Mouse (Mus musculus) embryonic facial prominence, embryonic 11.5 days (tissue): ENCODE data around the gene Aurkb. TPM values are rescaled to one million over a fixed set of nuclear protein-coding genes. Genes with fewer than 3 reads are reported as not detected.

Experiments used
- ATAC-seq: fragments of 200-750 bp; cut with Nextera tagmentation; replicated peaks from 2 replicates; pipeline ENCODE4 v1.8.0; 2017; ENCODE audit warnings: low read depth; ENCODE audit not compliant: insufficient number of reproducible peaks, low FRiP score, low TSS enrichment
- DNase-seq: peaks from one replicate; pipeline ENCODE4 v3.0.0-alpha.2; 2015; ENCODE audit warnings: low spot score
- H3K27ac ChIP-seq: fragments of 300-500 bp; sonication (generic); replicated peaks from 2 replicates; pipeline ENCODE4 v1.5.1; 2014; ENCODE audit warnings: mild to moderate bottlenecking, low read depth, low read length, control low read depth
- H3K27me3 ChIP-seq: fragments of 300-500 bp; sonication (generic); 2 replicates; pipeline ENCODE4 v1.6.1; 2014; ENCODE audit warnings: mild to moderate bottlenecking, low read length, moderate library complexity, mixed read lengths; ENCODE audit not compliant: control insufficient read depth, insufficient read depth
- H3K36me3 ChIP-seq: fragments of 300-500 bp; sonication (generic); replicated peaks from 2 replicates; pipeline ENCODE4 v1.6.1; 2014; ENCODE audit warnings: low read depth, mild to moderate bottlenecking, low read length, moderate library complexity, mixed read lengths; ENCODE audit not compliant: control insufficient read depth, insufficient read depth
- H3K4me1 ChIP-seq: fragments of 300-500 bp; sonication (generic); 2 replicates; pipeline ENCODE4 v1.6.1; 2014; ENCODE audit warnings: low read length, mixed read lengths; ENCODE audit not compliant: control insufficient read depth, insufficient read depth
- H3K4me2 ChIP-seq: fragments of 300-500 bp; sonication (generic); 2 replicates; pipeline ENCODE4 v1.6.1; 2014; ENCODE audit warnings: low read depth, mild to moderate bottlenecking, control low read depth, low read length, moderate library complexity
- H3K4me3 ChIP-seq: fragments of 300-500 bp; sonication (generic); 2 replicates; pipeline ENCODE4 v1.5.1; 2014; ENCODE audit warnings: low read depth, low read length, control low read depth
- H3K9ac ChIP-seq: fragments of 300-500 bp; sonication (generic); replicated peaks from 2 replicates; pipeline ENCODE4 v1.6.1; 2014; ENCODE audit warnings: mild to moderate bottlenecking, control low read depth, low read length
- H3K9me3 ChIP-seq: fragments of 300-500 bp; sonication (generic); replicated peaks from 2 replicates; pipeline ENCODE4 v1.6.1; 2016; ENCODE audit warnings: mild to moderate bottlenecking, low read length, inconsistent platforms, mixed read lengths; ENCODE audit not compliant: control insufficient read depth
- WGBS: fragments of 180-500 bp; shearing (Covaris S2); extraction: QIAGEN DNeasy Blood & Tissue Kit; methylation state at CpG from one replicate; pipeline ENCODE4 v1.1.7; 2014; 5-methylcytosine and 5-hydroxymethylcytosine counted together
- polyA plus RNA-seq: library from polyadenylated mRNA; unstranded; fragments of >200 nt; fragmentation: Nextera tagmentation; extraction: Ambion mirVana; gene quantifications from 2 replicates; pipeline ENCODE4 v1.2.1, GENCODE M21; 2014

The Aurkb gene
- polyA plus RNA-seq, 1 experiment from 2014 or later, result 162 TPM

DNA sequence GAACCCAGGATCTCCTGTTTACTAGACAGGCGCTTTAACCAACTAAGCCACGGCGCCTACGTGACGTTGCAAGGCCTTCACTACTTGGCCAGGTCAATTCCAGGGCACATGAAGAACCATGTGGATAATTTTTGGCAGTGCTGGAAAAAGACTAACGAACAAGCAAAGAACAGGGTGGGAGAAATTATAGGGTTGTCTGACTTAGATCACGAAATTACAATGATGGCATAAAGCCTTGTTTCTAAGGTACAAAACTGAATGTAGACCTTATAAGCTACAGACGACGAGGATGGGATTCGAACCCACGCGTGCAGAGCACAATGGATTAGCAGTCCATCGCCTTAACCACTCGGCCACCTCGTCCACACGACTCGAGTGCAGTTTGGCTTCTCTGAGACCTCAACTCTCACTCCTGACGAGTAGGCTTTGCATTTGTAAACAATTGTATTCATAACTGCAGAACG, 17.3 kb downstream of the Aurkb start:
- no peaks in the 10 kb centered on the region for H3K4me1 ChIP-seq

DNA sequence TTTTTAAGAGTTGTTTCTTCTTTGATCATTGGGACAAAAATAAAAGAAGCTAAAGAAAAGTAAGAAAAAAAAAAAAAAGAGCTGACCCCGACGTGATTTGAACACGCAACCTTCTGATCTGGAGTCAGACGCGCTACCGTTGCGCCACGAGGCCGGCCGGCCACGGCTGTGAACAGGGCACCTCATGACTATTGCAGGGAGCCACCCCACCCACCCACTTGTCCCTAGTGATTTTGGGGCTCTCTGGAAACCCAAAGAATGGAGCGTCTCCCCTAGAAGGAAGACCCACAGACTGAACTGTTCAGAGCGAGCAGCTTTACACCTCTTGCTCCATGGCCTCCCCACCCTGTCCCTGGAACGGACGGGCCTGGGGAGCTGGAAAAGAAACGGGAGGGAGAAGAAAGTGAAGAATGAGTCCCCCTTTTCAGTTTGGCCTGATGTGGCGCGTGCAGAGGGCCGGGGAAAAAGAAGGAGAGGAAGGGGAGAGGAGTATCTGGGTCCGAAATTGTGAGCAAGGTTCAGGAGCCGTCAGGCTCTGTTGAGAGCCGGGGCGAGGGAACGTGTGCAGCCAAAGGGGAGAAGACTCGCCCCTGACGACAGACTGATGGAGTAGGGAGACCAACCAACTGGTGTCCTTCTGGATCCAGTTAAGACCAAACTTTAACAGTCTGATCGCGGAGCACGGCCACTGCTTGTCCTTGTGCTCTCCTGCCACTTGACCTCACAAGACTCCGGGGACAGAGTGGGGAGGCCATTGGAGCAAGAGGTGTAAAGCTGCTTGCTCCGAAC, 18.2 kb downstream of the Aurkb start:
- Histone ChIP-seq H3K27ac (peak overlapping the region; percentile 48), H3K4me3 (peak overlapping the region; percentile 69), H3K9me3 (no peaks in the 10 kb centered on the region), H3K9ac (peak overlapping the region; percentile 64), H3K4me1 (no peaks in the 10 kb centered on the region), H3K36me3 (no peaks in the 10 kb centered on the region), H3K4me2 (peak overlapping the region; percentile 45), H3K27me3 (no peaks in the 10 kb centered on the region)
- under 1% methylated on average over 31 of the region's 31 CpGs for WGBS
- ATAC-seq (no peak; the same call in 1 of the 2 replicates), DNase-seq (peak; percentile 87)

More for the DNA sequence above, 17.3 kb downstream of the Aurkb start:
- peak overlapping the region; percentile 44 for H3K4me2 ChIP-seq
- no peaks in the 10 kb centered on the region for H3K9me3 ChIP-seq
- no peak overlapping the region for H3K27ac ChIP-seq
- peak overlapping the region; percentile 69 for H3K4me3 ChIP-seq
- no peaks in the 10 kb centered on the region for H3K27me3 ChIP-seq
- no peaks in the 10 kb centered on the region for H3K36me3 ChIP-seq
- H3K9ac ChIP-seq, result no peak overlapping the region
- ATAC-seq (peak; percentile 57), DNase-seq (peak; percentile 96)
- WGBS, result under 1% methylated on average over 19 of the region's 19 CpGs

DNA sequence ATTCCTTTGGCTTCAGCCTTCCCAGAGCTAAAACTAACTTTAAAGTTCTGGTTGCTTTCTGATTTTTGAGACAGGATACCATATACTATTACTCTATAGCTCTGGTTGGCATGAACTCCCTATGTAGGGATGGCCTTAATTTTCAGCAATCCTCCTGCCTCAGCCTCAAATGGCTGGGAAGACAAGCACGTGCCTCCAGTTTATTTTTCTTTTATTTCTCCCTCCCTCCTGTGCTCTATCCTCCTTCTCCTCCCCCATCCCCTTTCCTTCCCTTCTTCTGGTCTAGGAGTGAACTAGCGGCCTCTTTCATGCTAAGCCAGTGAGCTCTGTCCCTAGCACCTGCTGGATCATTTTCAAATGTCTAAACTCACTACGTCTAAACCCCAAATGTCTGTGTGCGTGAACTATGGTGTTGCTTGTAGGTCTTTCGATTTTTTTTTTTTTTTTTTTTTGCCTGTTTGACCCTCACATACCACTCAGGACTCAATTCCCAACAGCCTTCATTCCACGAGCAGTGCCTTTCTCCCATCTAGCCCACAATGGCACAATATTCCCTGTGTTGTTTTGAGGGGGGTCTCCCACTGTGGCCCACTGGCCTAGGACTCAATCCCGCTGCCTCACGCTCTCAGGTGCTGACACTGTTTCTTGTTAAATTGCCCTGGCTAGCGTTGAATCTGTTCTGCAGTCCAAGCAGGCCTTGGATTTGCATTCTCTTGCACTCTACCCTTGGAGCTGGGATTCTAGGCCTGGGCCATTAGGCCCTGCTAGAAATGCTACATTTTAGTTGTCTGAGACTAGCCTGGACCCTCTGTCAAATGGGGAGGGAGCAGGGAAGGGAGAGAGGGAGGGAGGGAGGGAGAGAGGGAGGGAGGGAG, 19.0 kb downstream of the Aurkb start:
- Histone ChIP-seq H3K27ac (no peak overlapping the region), H3K36me3 (no peaks in the 10 kb centered on the region), H3K4me2 (peak overlapping the region; percentile 45), H3K27me3 (no peaks in the 10 kb centered on the region), H3K9ac (peak overlapping the region; percentile 64; the same call in 1 of the 2 replicates), H3K9me3 (no peaks in the 10 kb centered on the region), H3K4me1 (no peaks in the 10 kb centered on the region), H3K4me3 (peak overlapping the region; percentile 69)
- ATAC-seq (no peak), DNase-seq (no peak)
- 36% methylated on average over 9 of the region's 9 CpGs for WGBS

DNA sequence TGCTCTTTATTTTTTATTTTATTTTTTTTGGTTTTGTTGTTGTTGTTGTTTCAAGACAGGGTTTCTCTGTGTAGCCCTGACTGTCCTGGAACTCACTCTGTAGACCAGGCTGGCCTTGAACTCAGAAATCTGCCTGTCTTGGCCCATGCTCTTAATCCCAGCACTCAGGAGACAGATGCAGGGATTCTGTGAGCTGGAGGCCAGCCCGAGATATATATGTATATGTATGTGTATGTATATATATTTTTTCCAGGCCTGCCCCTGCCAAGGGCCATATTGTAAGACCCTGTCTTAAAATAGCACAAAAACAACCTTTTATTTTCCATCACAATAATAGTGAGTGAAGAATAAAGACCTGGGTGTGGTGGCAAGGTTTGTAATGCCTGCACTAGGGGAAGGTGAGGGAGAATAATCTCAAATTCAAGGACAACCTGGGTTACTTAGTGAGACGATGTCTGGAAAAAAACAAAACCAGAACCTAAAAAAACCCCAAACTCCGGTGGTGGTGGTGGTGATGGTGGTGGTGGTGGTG, 20.0 kb downstream of the Aurkb start:
- no peak for DNase-seq
- Histone ChIP-seq H3K4me3 (no peak overlapping the region), H3K9ac (no peak overlapping the region), H3K9me3 (no peaks in the 10 kb centered on the region), H3K36me3 (no peaks in the 10 kb centered on the region), H3K4me1 (no peaks in the 10 kb centered on the region), H3K4me2 (no peak overlapping the region; the same call in 1 of the 2 replicates), H3K27ac (no peak overlapping the region), H3K27me3 (no peaks in the 10 kb centered on the region)
- ATAC-seq, result no peak
- WGBS, result 59% methylated on average over 3 of the region's 3 CpGs

DNA sequence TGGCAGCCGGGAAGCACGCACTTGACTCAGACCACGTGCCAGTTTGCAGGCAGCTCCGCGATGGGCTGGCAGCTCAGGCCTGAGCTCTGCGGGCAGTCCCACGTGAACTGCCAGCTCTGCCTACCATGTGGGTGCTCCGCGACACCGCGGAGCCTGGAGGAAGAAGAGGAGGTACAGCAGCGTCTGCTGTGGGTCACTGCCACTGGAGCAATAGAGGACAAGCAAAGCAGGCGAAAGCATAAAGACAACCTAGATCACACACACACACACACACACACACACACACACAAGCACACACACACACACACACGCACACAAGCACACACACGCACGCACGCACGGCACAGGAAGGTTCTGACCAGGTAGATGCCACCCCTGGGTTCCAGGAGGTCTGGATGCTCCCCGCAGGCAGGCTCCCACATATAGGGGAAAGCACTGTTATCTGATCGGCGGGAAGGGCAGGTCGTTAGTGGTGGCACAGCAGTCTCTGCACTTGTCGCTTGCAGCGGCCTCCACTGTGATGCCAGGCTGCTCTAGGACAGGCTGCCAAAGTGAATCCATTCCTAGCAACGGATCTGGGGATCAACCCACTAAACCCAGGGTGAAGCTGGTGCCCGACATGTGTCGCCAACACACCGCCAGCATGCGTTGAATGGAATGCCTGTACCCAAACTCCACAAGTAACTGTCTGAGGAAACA, 20.9 kb downstream of the Aurkb start:
- no peak overlapping the region for H3K27ac ChIP-seq
- no peaks in the 10 kb centered on the region for H3K36me3 ChIP-seq
- no peak for ATAC-seq
- H3K4me2 ChIP-seq, result peak overlapping the region; percentile 76
- no peaks in the 10 kb centered on the region for H3K9me3 ChIP-seq
- H3K4me3 ChIP-seq, result peak overlapping the region; percentile 36
- H3K4me1 ChIP-seq, result no peaks in the 10 kb centered on the region
- DNase-seq, result peak; percentile 22
- peak overlapping the region; percentile 51 for H3K9ac ChIP-seq
- 1% methylated on average over 29 of the region's 29 CpGs for WGBS
- no peaks in the 10 kb centered on the region for H3K27me3 ChIP-seq

DNA sequence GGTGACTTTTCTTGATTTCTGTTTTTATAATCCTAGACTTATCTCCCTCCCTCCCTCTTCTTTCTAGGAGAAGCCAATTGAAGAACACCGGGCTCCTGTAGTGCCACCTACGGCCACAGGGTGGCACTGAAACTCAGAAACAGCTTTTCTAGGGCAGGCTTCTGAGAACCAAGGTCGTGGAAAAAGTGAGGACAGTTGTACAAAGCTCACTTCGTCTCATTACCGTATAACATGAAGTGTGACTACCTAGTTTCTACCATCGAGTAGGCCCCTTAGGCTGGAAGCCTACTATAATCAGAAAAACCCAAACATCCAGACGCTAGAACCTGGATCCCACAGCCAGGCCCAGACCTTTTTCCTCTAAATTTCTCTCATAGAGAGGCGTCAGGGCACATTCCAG, 21.5 kb downstream of the Aurkb start:
- Histone ChIP-seq H3K4me1 (no peaks in the 10 kb centered on the region), H3K27ac (no peak overlapping the region), H3K9me3 (no peaks in the 10 kb centered on the region), H3K4me2 (peak overlapping the region; percentile 76), H3K27me3 (no peaks in the 10 kb centered on the region), H3K36me3 (no peaks in the 10 kb centered on the region), H3K9ac (no peak overlapping the region; the same call in 1 of the 2 replicates), H3K4me3 (peak overlapping the region; percentile 36)
- peak; percentile 96 for DNase-seq
- ATAC-seq, result no peak
- 9% methylated on average over 8 of the region's 8 CpGs for WGBS

DNA sequence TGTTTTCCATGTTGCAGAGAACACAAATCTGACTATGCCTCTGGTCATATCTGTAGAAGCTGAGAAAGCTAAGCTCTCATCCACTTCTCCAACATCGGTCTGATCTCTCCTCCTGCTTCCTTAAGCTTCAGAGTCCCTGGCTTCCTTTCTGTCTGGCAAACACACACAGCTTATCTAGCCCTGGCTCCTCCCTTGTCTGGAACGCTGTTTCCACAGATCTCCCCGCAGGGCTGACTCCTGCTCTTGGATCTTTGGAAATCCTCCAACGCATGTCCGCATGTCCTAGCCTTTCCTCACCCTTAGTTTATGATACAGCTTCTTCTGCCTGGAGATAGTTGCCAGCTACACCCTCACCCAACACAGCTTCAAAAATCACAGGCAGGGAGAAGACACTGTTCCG, 22.2 kb downstream of the Aurkb start:
- WGBS, result 57% methylated on average over 6 of the region's 6 CpGs
- Histone ChIP-seq H3K4me1 (no peaks in the 10 kb centered on the region), H3K36me3 (no peaks in the 10 kb centered on the region), H3K27me3 (no peaks in the 10 kb centered on the region), H3K9ac (no peak overlapping the region), H3K27ac (no peak overlapping the region), H3K4me3 (no peak overlapping the region), H3K9me3 (no peaks in the 10 kb centered on the region), H3K4me2 (no peak overlapping the region)
- ATAC-seq (no peak), DNase-seq (no peak)
